Mouse (Mus musculus): ENCODE results near the gene Tep1. TPM values are rescaled to one million over a fixed set of nuclear protein-coding genes. Genes with fewer than 3 reads are reported as not detected.
"Not testable (repeated sequence)": the region's sequence is repeated elsewhere in the genome, so short reads cannot be mapped to it uniquely, and the experiment has no call there.

Tep1 gene
- 8.6 and 8.7 TPM in 2 replicates for polyA plus RNA-seq (2014; fragmentation: Nextera tagmentation; extraction: Ambion mirVana)

DNA sequence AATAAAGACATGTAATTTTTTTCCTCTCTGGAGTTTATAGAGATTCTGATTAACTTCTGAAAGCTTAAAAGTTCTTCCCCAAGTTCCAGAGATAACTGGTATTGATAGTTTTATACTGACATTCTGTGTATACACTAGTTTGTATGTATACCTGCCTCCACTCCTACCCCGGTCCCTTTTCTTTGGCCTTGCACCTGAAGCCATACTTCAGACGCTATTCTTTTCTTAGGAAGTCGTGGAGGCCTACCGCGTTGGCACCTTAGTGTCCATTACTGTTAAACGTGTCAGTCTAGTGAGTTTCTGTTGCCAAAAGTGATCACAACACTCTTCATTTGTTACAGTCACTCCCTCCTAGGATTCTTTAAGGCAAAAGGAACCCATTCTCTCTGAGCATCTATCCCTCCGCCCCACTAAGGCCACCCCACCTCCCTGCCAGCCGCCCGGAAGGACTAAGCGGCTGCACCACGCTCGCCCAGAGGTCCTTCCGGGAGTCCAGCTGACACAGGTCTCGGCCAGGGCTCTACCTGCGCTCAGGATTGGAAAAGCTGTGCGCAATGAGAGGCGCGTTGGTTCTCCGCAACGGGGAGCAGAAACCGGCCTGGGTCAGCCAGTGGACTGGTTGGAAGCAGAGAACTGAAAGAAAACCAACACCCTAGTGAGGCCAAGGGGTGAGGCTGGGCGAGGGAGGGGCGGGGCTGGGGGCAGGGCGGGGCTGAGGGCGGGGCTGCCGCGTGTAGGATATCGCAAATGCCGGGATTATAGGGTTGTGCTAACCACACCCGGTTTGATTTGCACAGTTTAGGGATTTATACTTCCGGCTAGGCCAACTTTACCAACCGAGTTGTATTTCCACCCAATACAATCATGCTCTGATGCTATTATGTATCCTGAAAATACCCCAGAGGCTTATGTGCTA, at the start of gene Tep1:
Gene Tep1, minus strand, starts transcription at position 672 of the 916 bp plus-strand sequence.
- peak within 1 kb of the TSS; percentile 50 for H3K4me3 ChIP-seq (ENCODE audit: low read depth, low read length)
- H3K9ac ChIP-seq (replicated peaks; ENCODE audit: low read depth, low read length) = peak within 1 kb of the TSS; percentile 31
- no peaks in the 10 kb centered on the region for H3K27me3 ChIP-seq (ENCODE audit: control insufficient read depth, insufficient read depth, low read length)
- ATAC-seq (ENCODE audit: insufficient number of reproducible peaks, insufficient read depth, low FRiP score, low read depth) = peak; percentile 92
- H3K36me3 ChIP-seq (ENCODE audit: control insufficient read depth, insufficient read depth, low read length) = no peaks in the 10 kb centered on the region
- peak within 1 kb of the TSS; percentile 50 for H3K4me2 ChIP-seq (replicated peaks; ENCODE audit: low read depth, low read length)
- no peaks in the 10 kb centered on the region for H3K9me3 ChIP-seq (ENCODE audit: control insufficient read depth, low read depth, low read length)
- no peak within 1 kb of the TSS; the same call in 1 of the 2 replicates for H3K27ac ChIP-seq (ENCODE audit: low read length)
- 7% methylated on average over 32 of the region's 32 CpGs for WGBS
- 0 out of 2 replicates have a peak, but pooled peaks cover 4% of the 10 kb centered on the region for H3K4me1 ChIP-seq (ENCODE audit: control insufficient read depth, insufficient read depth, low read length)

DNA sequence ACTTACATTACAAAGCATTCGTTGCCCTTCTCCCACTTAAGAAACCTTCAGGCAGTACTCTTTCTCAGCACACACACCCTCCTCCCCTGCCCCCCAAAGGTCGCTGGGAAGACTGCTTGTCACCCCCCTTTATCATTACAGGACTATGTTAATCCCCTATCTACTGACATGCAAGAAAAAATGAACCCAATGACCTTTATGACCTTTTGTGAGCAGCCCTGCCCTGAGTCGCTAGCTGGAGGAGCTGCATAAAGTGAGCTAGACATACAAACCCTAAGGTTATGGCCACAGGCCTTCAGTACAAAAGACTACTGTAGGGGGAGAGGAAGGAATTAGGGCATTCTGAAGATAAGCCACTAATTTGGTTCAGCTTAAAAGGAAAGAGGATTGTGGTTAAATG, 41.0 kb upstream of the Tep1 start:
- Histone ChIP-seq H3K36me3 (ENCODE audit: control insufficient read depth, insufficient read depth, low read length) (peaks cover 20% of the 10 kb centered on the region), H3K9me3 (ENCODE audit: control insufficient read depth, low read depth, low read length) (no peaks in the 10 kb centered on the region), H3K27me3 (ENCODE audit: control insufficient read depth, insufficient read depth, low read length) (no peaks in the 10 kb centered on the region), H3K4me2 (replicated peaks; ENCODE audit: low read depth, low read length) (no peak overlapping the region), H3K4me3 (ENCODE audit: low read depth, low read length) (no peak overlapping the region), H3K4me1 (ENCODE audit: control insufficient read depth, insufficient read depth, low read length) (no peaks in the 10 kb centered on the region), H3K27ac (ENCODE audit: low read length) (no peak overlapping the region), H3K9ac (replicated peaks; ENCODE audit: low read depth, low read length) (no peak overlapping the region)
- WGBS = 52% methylated on average over 3 of the region's 3 CpGs
- ATAC-seq (ENCODE audit: insufficient number of reproducible peaks, insufficient read depth, low FRiP score, low read depth) = no peak

DNA sequence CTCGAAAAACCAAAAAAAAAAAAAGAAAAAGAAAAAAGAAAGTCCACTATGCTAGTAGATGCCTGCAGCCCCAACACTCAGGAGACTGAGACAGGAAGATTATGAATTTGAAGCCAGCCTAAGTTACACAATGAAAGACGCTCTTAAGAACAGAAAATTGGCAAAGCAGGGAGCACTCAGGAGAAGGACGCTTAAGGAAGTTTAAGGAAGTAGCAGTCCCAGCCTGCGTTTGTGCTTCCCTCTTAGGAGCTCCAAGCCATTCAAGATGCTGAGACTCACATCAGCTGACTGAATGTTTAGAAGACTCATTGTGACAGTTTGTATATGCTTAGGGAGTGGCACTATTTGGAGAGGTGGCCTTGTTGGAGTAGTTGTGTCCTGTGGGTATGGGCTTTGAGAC, 37.8 kb upstream of the Tep1 start:
- Histone ChIP-seq H3K9me3 (ENCODE audit: control insufficient read depth, low read depth, low read length) (no peaks in the 10 kb centered on the region), H3K4me3 (ENCODE audit: low read depth, low read length) (no peak overlapping the region), H3K27ac (ENCODE audit: low read length) (no peak overlapping the region), H3K4me2 (replicated peaks; ENCODE audit: low read depth, low read length) (no peak overlapping the region), H3K27me3 (ENCODE audit: control insufficient read depth, insufficient read depth, low read length) (no peaks in the 10 kb centered on the region), H3K4me1 (ENCODE audit: control insufficient read depth, insufficient read depth, low read length) (no peaks in the 10 kb centered on the region), H3K36me3 (ENCODE audit: control insufficient read depth, insufficient read depth, low read length) (peaks cover 10% of the 10 kb centered on the region), H3K9ac (replicated peaks; ENCODE audit: low read depth, low read length) (no peak overlapping the region)
- WGBS = 72% methylated on average over 4 of the region's 4 CpGs
- no peak for ATAC-seq (ENCODE audit: insufficient number of reproducible peaks, insufficient read depth, low FRiP score, low read depth)

DNA sequence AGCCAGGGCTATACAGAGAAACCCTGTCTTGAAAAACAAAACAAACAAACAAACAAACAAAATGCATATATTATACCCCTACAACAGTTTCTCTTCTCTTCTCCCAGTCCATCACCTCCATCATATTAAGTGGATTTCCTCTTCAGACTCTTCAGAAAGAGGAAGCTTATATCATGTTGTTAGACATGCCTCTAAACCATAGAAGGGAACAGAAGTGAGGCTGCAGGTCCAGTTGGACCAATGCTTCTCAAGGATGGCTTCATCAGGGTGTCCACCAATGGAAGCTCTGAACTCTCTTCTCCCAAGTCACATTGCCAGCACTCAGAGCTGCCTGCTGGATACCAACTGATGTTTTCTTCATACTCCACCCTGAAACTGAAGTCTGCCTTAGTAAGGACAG, 35.0 kb upstream of the Tep1 start:
- not testable (repeated sequence) for H3K36me3 ChIP-seq (ENCODE audit: control insufficient read depth, insufficient read depth, low read length); H3K9ac ChIP-seq (replicated peaks; ENCODE audit: low read depth, low read length); H3K4me1 ChIP-seq (ENCODE audit: control insufficient read depth, insufficient read depth, low read length); H3K27ac ChIP-seq (ENCODE audit: low read length); H3K27me3 ChIP-seq (ENCODE audit: control insufficient read depth, insufficient read depth, low read length); H3K9me3 ChIP-seq (ENCODE audit: control insufficient read depth, low read depth, low read length); H3K4me2 ChIP-seq (replicated peaks; ENCODE audit: low read depth, low read length); H3K4me3 ChIP-seq (ENCODE audit: low read depth, low read length); ATAC-seq (ENCODE audit: insufficient number of reproducible peaks, insufficient read depth, low FRiP score, low read depth)

DNA sequence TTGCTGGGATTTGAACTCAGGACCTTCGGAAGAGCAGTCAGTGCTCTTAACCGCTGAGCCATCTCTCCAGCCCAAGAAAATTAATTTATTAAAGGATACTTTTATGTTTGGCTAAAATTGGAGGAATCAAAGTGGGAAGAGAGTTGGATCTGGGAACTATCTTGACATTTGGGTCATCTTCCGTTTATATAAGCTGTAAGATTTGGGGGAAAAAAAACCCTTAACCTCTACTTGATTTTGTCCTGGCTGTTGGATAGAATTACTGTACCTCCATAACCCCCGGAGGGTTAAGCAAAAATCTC, 34.4 kb upstream of the Tep1 start:
- WGBS = 87% methylated on average over 4 of the region's 4 CpGs
- ATAC-seq (ENCODE audit: insufficient number of reproducible peaks, insufficient read depth, low FRiP score, low read depth) = no peak
- H3K9me3 ChIP-seq (ENCODE audit: control insufficient read depth, low read depth, low read length) = no peaks in the 10 kb centered on the region
- no peak overlapping the region for H3K4me3 ChIP-seq (ENCODE audit: low read depth, low read length)
- H3K27ac ChIP-seq (ENCODE audit: low read length) = no peak overlapping the region
- no peaks in the 10 kb centered on the region for H3K36me3 ChIP-seq (ENCODE audit: control insufficient read depth, insufficient read depth, low read length)
- H3K27me3 ChIP-seq (ENCODE audit: control insufficient read depth, insufficient read depth, low read length) = no peaks in the 10 kb centered on the region
- no peak overlapping the region for H3K9ac ChIP-seq (replicated peaks; ENCODE audit: low read depth, low read length)
- no peaks in the 10 kb centered on the region for H3K4me1 ChIP-seq (ENCODE audit: control insufficient read depth, insufficient read depth, low read length)
- no peak overlapping the region for H3K4me2 ChIP-seq (replicated peaks; ENCODE audit: low read depth, low read length)

DNA sequence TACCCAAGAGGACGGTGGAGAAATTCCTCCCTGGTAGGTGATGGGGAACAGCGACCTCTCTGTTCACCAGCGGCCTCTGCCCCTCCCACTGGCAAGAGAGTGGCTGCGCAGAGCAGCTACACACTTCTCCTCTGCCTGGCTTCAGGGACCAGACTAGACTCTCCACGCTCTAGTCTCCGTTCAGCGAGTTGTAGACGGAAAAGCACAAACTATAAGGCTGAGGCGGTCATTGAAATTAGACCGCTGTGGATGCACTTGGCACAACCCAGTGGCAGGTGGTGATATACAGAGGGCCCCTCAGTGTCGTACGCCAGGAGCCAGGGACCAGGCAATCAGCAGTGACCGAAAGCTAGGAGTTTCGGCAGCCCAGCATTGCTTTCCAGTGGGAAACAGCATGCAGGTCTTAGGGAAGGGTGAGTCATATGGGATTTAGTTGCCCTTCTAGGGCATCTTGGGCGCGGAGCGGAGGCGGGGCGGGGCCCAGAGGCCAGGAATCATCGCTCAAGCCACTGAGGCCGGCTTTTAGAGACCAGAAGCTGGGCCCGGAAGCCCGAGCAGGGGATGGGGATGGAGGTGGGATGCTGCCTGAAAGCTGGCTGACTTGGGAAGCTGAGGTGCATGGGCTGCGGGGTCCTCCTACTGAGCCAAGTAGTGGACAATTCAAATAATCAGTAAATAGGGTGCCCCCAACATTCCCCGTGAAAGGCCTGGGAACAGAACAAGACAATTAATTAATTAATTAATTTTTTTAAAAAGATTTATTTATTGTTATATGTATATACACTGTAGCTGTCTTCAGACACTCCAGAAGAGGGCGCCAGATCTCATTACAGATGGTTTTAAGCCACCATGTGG, 33.8 kb upstream of the Tep1 start:
- WGBS = 4% methylated on average over 26 of the region's 26 CpGs
- Histone ChIP-seq H3K27me3 (ENCODE audit: control insufficient read depth, insufficient read depth, low read length) (no peaks in the 10 kb centered on the region), H3K27ac (ENCODE audit: low read length) (no peak overlapping the region), H3K9me3 (ENCODE audit: control insufficient read depth, low read depth, low read length) (no peaks in the 10 kb centered on the region), H3K9ac (replicated peaks; ENCODE audit: low read depth, low read length) (0 out of 2 replicates have a peak overlapping the region, but pooled peaks have one; percentile 4), H3K36me3 (ENCODE audit: control insufficient read depth, insufficient read depth, low read length) (no peaks in the 10 kb centered on the region), H3K4me2 (replicated peaks; ENCODE audit: low read depth, low read length) (peak overlapping the region; percentile 62), H3K4me1 (ENCODE audit: control insufficient read depth, insufficient read depth, low read length) (no peaks in the 10 kb centered on the region), H3K4me3 (ENCODE audit: low read depth, low read length) (peak overlapping the region; percentile 27)
- peak; percentile 88 for ATAC-seq (ENCODE audit: insufficient number of reproducible peaks, insufficient read depth, low FRiP score, low read depth)

DNA sequence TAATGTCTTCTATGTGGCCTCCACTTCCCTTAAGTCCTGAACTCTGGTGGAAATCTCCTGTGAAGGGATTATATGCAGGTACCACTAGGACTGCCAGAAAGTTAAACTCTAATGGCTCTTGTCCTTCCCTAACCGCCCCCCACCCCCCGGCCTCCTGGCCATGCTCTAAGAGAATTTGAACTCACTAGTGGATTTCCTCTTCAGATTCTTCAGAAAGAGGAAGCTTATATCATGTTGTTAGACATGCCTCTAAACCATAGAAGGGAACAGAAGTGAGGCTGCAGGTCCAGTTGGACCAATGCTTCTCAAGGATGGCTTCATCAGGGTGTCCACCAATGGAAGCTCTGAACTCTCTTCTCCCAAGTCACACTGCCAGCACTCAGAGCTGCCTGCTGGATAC, 27.6 kb upstream of the Tep1 start:
- 91% methylated on average over 2 of the region's 2 CpGs for WGBS

DNA sequence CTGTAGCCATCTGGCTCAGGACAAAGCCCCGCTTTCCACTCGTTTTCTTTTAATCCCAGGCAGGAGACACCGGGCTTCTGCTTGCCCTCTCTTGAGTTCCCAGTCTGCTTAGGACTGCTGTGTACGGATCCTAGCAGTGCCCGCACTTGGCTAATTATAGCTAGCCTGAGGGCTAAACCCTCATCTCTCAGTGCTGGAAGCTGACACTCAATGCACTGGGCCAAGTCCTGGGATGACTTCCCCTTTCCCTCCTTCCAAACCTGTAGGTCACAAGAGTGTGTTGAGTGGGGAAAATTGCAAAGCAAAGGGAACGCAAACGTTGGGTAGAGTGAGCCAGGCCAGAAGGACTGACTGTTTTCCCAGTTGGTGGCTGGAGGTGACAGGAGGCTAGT, 27.0 kb upstream of the Tep1 start, which contains the start of gene Klhl33:
Gene Klhl33, minus strand, starts transcription at position 134 of the 392 bp plus-strand sequence.
- Histone ChIP-seq H3K36me3 (ENCODE audit: control insufficient read depth, insufficient read depth, low read length) (no peaks in the 10 kb centered on the region), H3K4me3 (ENCODE audit: low read depth, low read length) (peak within 1 kb of the TSS; percentile 35), H3K4me1 (ENCODE audit: control insufficient read depth, insufficient read depth, low read length) (peaks cover 4% of the 10 kb centered on the region; the same call in 1 of the 2 replicates), H3K9ac (replicated peaks; ENCODE audit: low read depth, low read length) (peak within 1 kb of the TSS; percentile 36), H3K27ac (ENCODE audit: low read length) (no peak within 1 kb of the TSS), H3K9me3 (ENCODE audit: control insufficient read depth, low read depth, low read length) (no peaks in the 10 kb centered on the region), H3K27me3 (ENCODE audit: control insufficient read depth, insufficient read depth, low read length) (peaks cover 2% of the 10 kb centered on the region; the same call in 1 of the 2 replicates), H3K4me2 (replicated peaks; ENCODE audit: low read depth, low read length) (peak within 1 kb of the TSS; percentile 73)
- whole genome bisulfite sequencing = 55% methylated on average over 7 of the region's 7 CpGs
- no peak for ATAC-seq (ENCODE audit: insufficient number of reproducible peaks, insufficient read depth, low FRiP score, low read depth)

More for the DNA sequence above, 27.6 kb upstream of the Tep1 start:
- H3K4me3 ChIP-seq (ENCODE audit: low read depth, low read length); H3K4me1 ChIP-seq (ENCODE audit: control insufficient read depth, insufficient read depth, low read length); H3K9me3 ChIP-seq (ENCODE audit: control insufficient read depth, low read depth, low read length); H3K36me3 ChIP-seq (ENCODE audit: control insufficient read depth, insufficient read depth, low read length); H3K27ac ChIP-seq (ENCODE audit: low read length); ATAC-seq (ENCODE audit: insufficient number of reproducible peaks, insufficient read depth, low FRiP score, low read depth); H3K9ac ChIP-seq (replicated peaks; ENCODE audit: low read depth, low read length); H3K27me3 ChIP-seq (ENCODE audit: control insufficient read depth, insufficient read depth, low read length); H3K4me2 ChIP-seq (replicated peaks; ENCODE audit: low read depth, low read length): not testable (repeated sequence)
